Mouse (Mus musculus) left cerebral cortex, adult 18-20 months (tissue): ENCODE results near the gene Cwc15. TPM values are rescaled to one million over a fixed set of nuclear protein-coding genes. Genes with fewer than 3 reads are reported as not detected.
"Not testable (repeated sequence)": the region's sequence is repeated elsewhere in the genome, so short reads cannot be mapped to it uniquely, and the experiment has no call there.

Source experiments
- DNase-seq, 2 experiments: peaks; one replicate each; pipeline ENCODE4 v3.0.0; 2021 to 2022; ENCODE audit warnings: low spot score in 2 of 2, mixed read lengths in 1 of 2
- long read RNA-seq, 2 experiments: library from polyadenylated mRNA; stranded (forward); transcript quantifications; one replicate each; pipeline ENCODE4 v2.0.0; 2021
- total RNA-seq, 2 experiments: library from RNA; stranded (reverse); gene quantifications; 2 replicates each; pipeline ENCODE4 v1.2.3; 2021

Cwc15 gene
- 10 to 100 TPM; 81.9 to 84.9 TPM for total RNA-seq
- long read RNA-seq, experiment 1, transcript Cwc15-201 (7 exons, 1,111 nt), result major isoform, 51 of 62 reads
- long read RNA-seq, experiment 1, transcript Cwc15-202 (7 exons, 831 nt), result minor isoform, 6 of 62 reads
- long read RNA-seq, experiment 1, partial matches to known transcripts, result 3 of 62 reads
- long read RNA-seq, experiment 1, other reads (novel, unspliced or antisense), result 2 of 62 reads
- long read RNA-seq, experiment 2, transcript Cwc15-201 (7 exons, 1,111 nt), result major isoform, 54 of 61 reads
- long read RNA-seq, experiment 2, transcript Cwc15-202 (7 exons, 831 nt), result minor isoform, 5 of 61 reads
- long read RNA-seq, experiment 2, partial matches to known transcripts, result 1 of 61 reads
- long read RNA-seq, experiment 2, other reads (novel, unspliced or antisense), result 1 of 61 reads

DNA sequence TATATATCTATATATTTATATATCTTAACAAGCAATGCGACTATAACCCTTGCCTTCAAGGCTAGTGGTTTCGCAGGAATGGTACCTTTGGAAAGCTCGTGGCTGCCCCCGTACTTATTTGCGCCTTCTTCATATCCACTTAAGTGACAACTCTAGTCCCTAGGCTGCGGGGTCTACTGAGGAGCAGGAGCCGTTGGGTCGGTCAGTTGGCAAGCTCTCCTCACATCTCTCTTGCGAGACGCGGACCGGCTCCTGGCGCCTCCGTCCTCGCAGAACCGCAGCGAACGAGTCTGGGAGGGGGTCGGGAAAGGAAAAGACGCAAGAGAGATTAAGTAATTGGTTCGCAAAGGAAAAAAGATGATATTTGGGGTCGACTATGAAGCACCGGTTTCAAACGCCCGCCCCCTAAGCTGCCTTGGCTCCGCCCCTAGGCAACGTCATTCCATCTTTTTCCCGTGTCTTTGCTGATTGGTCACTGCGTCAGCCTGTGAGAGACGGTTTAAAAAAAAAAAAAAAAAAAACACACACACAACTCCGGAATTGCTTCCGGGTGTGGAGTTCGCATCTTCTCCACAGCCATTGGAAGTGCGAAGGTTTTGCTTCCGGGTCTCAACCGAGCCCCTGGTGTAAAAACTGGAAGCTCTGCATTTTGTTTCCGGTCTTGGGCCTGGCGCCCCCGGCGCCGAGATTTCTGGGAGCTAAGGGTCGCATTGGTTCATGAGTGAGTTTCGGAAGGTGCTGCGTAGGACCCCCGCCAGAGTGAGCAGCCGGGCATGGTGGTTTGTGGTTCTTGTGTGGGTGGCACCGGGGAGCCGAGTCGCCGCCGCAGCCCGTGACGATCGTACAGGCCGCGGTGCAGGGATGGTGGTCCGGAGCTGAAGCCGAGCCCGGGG is at the start of gene Cwc15, which contains the start of gene Kdm4d:
Gene Cwc15, plus strand, starts transcription at position 595 of the 893 bp plus-strand sequence.
Gene Kdm4d, minus strand, starts transcription at position 460 of the 893 bp plus-strand sequence.
- peak; percentile 96 to 97 for DNase-seq

DNA sequence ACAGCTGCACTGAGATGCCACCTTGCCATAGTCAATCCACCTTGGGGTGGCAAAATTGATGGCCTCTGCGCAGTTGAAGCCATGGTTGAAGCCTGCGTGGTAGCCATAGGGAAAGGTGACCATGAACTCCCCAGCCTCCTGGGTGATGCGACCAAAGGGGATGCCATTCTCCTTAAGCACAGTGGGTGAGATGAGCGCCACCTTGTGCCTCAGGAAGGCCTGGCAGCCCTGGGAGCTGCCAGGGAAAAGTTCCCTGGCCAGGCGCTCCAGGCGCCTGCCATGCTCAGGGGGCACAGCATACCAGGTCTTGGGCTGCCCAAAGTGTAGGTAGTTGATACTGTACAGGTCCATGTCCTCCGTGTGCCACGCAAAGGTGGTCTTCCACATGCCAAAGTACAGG is 49.3 kb upstream of the Cwc15 start:
- peak in 1 of 2 experiments; percentile 6 for DNase-seq

DNA sequence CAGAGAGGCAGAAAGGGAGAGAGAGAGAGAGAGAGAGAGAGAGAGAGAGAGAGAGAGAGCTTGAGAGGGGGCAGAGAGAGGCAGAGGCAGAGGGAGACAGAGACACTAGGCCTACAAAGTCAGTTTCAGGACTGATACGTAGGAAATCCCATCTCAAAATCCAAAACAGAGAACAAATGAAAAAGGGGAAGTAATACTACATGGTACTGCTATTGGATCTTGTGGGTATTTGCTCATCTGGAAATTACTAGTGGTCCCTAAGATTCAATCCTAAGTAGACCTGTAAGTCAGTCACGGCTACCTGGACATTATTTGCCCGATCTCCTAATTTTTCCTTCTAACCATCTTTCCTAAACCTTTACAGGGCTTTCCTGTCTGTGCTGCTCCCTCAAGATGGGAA is 44.1 kb upstream of the Cwc15 start:
- no peak for DNase-seq

DNA sequence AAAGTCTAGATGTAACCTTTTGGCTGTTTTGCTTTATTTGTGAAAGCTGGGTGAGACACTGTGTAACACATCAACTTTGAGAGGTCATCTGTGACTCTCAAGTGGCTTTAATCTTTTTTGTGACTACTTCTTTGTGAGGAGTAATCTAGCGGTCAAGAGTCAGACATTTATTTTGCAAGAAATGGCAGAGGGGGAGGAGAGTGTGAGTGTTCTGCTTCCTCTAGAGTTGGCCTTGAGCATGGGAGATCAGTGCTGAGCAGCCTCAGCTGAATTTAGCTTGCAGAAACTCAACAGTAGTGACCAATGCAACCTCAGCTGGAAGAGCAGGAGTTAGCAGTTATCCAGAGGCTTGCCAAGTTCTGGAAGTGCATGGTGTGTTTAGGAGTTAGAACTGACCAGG is 37.9 kb upstream of the Cwc15 start:
- DNase-seq, result not testable (repeated sequence)

DNA sequence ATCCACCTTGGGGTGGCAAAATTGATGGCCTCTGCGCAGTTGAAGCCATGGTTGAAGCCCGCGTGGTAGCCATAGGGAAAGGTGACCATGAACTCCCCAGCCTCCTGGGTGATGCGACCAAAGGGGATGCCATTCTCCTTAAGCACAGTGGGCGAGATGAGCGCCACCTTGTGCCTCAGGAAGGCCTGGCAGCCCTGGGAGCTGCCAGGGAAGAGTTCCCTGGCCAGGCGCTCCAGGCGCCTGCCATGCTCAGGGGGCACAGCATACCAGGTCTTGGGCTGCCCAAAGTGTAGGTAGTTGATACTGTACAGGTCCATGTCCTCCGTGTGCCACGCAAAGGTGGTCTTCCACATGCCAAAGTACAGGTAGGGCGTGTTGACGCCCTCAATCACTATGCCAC is 36.7 kb upstream of the Cwc15 start:
- DNase-seq, result not testable (repeated sequence)

DNA sequence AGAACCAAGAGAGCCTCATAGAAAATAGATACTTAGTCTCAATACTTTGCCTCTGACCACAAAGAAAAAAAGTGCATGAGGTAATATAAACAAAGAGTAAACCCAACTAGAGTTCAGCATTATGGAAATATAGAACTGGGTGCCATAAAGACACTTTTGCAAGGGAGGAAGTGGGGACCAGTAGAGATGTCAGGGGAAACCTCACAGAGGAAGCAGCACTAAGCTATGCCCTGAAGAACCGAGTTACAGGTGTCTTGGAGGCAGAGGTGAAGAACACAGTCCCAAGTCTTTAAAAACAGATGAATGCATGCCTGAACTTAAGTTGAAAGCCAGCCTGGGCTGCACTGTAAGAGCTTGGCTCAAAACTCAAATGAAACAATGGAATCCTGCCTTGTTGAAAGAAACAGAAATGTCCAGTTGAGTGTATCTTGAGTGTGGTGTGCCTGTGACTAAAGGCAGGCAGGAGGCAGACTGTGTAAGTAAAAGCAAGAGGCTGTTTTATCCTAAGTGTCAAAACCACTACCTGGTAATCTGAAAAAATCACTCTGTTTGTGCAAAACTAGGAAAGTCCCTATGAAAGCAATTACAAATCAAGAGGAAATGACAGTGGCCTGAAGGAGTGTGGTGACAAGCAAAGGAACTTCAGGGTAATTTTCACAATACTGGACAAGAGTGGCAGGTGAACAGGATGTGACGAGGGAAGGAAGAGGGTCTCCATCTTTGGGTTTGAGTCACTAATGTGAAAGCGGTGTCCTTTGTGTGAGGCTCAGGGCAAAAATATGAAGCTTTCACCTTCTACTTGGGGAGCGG is 1.3 kb upstream of the Cwc15 start:
- DNase-seq, result no peak

DNA sequence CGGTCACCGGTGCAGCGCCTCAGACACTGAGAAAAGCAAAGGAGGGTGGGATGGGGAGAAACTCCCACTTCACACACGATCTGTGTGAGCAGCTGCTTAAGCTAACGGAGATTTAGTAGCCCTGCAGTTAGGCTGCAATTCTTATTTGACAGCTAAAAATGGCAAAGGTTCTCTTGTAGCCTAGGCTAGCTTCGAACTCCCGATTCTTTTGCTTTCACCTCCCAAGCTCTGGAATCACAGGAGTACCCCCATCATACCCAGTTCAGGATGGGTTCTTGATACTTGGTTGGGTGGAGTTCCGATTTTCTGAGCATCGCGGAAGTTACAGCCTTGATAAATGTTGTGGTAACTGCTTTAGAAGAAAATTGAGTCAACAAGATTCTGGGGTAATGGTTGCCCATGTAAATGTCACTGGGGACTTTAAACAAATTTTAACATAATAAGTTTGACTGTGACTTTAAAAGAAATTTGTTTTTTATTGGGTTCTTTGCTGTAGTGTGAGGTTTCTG is 553 bp downstream of the Cwc15 start:
- DNase-seq, result no peak

DNA sequence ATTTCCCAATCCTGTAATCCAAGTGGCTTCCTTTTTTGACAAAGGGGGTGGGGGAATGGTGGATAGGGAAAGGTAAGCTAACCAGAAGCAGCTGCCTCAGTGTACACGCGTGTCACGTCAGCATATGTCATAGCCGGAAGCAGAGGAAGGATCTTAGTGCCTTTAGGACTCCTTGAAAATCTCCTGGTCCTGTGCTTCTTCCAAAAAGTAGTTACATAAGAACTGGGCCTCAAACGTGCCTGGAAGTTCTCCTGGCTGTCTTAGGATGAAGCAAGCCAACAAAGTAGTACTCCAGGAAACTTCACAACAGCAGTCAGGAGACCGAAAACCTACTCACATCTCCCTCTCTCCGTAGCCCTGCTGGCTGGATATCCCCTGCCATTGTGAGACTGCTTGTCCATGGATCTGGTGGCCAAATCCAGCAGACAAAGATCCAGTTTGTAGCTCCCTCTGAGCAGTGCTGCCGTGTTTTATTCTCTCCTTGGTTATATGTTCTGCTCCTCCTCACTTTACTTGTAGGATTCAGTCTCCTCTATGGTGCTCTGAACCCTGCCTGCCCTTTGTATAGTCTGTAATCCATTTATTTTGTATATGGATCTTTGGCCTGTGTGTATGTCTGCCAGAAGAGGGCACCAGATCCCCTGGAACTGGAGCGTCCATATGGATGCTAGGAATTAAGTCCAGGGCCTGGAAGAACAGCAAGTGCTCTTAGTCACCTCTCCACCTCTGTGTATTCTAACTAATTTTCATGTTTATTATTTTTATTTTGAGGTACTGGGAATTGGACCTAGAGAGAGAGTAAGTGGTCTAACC is 12.4 kb downstream of the Cwc15 start:
- peak; percentile 36 to 55 for DNase-seq

DNA sequence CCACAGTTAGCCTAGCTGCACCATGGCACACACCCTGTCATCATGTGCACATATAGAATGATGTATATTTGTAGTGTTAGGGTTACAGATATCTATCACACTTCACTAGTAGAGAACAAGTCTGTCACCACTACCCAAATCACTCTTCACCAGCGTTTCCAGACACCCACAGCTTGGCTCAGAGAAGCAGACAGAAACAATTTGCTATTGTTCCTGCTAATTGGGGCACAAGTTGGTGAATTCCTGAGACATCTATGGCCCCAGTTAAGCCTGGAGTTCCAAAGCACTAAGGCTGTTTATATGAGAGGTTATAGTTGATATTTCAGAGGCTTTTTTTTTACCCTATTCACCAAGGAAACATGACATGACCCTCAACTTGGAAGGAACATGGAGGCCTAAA is 16.9 kb downstream of the Cwc15 start:
- no peak for DNase-seq

DNA sequence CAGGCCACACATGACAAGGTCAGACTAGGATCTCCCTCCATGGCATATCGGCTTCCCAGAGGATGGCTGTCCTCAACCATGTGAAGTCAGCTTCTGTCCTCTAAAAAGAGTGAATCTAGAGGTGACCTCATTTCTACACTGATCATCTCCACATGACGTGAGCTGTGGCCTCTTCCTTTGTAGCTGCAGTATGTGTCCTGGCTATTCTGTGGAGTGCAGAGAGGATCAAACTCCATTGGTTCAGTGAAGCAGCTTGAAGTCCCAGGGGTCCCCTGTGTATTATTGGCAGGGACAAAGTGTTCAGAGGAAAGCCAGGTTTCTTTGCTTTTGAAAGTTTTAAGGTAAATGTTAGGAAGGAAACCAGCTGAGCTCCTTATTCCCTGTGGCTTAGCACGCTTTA is 17.7 kb downstream of the Cwc15 start:
- no peak for DNase-seq

DNA sequence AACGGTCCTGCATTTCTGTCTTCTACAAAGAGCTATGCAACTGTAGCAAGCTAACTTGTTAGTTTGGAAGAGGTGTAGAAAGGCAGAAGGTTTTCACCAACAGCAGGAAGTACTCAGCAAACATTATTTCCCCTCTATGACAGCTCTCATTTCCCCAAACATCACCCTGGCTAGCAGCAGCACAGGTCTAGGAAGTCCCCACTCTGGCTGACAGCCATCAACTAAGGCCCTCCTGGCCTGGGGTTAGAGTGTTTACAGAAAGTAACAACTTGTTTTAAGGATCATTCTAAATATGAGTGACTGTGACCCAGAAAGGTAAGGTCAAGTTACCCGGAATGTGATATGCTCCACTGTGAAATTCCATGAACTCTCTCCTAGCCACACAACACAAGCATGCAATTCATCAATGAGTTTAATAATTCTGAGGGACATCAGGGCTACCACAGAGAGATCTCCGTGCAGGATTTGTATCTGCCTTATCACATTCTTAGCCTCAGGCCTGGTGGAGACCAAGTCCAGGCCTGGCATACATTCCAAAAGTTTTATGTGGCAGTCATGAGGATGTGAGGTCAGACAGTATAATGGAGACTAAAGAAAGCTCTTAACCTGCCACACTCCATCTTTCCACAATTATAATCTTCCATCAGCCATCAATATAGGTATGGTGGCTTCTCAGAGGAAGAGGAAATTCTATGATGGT is 20.7 kb downstream of the Cwc15 start:
- no peak for DNase-seq

DNA sequence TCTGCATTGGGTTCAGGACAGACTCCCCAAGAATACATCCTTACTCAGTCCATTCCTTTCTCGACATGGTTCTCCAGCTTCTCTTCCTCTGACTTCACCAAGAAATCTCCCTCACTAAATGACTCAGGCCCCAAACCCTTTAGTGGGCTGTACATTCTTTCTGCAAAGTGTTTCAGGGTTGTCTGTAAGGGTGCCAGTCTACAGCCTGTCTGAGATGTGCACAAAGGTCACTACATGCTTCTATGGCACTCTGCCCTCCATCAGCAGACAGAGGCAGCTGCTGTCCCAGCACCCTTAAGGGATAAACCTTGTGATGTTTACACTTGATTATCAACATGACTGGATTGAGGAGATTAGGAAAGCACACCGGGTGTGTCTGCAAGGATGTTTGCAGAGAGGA is 21.3 kb downstream of the Cwc15 start:
- no peak for DNase-seq

DNA sequence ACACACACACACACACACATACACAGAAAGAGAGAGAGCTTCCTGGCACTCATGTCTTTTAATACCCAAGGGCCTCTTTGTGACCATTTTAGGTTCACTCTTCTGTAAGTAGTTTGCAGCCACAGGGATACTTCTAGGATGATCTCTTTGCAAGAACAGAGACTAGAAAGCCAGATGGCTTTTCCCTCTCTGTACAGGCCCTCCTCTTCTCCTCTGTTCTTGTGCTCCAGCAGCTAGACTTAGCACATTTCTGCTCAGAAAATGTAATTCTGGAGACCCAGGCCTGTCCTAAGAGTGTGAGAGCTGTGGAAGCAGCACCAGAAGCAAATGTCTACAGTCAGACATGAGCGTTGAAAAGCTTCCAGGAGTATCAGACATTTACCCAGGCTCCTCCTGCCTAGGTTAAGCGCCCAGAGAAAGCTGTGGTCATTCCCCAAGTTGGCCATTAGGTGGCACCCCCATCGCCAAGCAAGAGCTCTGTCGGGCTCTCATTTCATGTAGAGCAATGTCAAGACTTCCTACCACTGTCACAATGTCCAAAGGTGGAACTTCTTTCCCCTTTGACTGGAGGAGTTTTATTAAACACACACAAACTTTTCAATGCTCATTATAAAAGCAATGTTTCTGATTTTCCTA is 23.1 kb downstream of the Cwc15 start:
- peak; percentile 80 for DNase-seq

DNA sequence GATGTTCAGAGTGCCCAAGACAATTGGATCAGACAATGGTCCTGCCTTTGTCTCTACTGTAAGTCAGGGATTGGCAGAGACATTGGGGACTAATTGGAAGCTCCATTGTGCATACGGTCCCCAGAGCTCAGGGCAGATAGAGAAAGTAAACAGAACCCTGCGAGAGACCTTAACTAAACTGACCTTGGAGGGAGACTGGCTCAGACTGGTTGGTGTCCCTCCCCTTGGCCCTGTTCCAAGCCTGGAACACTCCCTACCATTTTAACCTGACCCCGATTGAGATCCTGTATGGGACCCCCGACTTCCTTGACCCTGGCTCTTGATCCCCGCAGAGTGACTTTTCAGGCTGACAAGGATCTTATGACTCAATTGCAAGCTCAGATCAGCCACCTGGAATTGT is 29.6 kb downstream of the Cwc15 start:
- no peak for DNase-seq

DNA sequence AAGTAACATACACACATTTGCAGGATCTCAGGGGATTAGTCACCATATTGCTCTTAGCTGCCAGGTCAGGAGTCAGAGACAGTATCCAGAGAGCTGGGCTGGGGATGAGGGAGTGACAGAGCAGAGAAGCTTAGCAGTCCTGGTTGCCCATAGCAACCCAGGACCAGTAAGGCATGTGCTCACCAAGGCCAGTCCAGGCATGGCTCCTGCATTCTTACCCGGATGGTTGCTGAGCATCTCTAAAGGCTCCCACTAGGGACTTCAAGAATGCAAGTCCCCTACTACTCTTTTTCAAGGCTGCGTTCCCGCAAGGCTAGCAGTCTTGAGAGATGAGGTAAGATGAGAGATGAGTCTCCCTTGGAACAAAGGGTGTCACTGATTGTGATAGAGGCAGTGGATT is 31.9 kb downstream of the Cwc15 start:
- no peak for DNase-seq

DNA sequence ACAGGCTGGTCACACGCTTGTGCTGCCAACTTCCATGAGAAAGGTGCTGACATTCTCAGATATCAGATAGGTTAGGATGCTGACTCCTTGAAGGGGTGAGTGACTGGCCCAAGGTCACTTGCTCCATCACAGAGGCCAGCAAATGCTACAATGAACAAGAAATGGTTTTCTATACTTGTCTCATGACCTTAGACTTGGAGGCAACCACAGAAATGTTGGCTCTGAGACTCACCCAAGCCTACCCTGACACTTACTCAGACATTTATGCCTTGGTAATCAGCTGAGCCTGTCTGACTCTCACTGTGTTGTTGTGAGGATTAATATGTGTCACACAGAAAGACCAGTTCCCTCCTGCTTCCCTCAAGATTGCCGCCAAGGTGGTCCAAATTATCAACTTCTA is 33.2 kb downstream of the Cwc15 start:
- no peak for DNase-seq

DNA sequence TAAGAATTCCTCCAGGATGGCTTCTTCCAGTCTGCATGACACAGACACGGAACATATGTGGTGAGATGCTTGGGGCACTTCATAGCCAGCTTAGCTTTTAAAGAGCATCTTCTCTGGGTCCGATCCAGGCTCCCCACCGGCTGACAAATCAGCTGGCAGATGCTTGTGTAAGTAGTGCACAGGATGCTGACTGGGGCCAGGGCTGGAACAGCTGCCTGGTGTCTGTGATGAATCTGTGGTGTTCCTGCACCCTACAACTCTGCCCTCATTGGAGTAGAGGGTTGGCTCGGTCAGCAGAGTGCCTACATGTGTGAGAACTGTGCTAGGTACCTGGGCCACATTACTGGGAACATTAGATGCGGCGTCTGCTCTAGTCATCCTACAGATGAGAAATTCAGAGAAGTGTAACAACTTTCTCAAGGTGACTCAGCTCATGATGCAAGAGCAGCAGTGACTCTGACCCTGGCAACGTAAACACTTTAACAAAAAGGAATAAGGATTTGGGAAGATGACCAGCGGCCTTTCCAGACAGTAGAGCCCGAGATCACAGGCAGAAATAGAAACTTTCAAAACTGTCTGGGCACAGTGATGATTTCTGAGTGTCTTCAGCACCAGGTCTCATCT is 34.5 kb downstream of the Cwc15 start:
- DNase-seq, result no peak

DNA sequence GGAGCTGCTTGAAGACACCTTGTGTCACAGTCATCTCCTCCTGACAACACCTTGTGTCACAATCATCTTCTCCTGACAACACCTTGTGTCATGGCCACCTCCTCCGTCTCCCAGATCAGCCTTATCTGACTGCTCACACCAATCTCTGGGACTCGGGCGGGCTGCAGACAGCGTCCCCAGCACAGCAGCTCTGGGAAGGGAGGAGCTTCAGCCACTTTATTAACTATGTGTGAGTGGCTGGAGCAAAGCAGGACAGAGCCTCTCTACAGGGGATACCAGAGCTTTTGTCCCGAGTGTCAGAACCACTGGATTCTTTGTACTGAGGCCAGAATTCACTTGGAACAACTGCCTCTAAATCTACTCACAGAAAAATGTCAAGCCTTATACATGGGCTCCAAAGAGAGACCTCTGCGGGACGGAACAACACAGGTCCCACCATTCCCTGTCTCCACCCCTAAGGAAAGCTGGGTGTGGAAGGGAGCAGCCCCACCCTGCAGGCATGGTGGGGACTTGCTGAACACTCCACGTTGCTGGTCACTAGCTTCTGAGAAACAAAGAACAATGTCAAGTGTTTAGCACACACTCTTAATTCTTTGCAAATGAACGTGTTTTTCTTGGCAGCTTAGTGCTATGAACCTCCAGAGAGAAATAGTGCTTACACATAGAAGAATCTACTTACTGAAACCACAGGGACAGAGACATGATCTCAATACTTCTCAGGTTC is 43.8 kb downstream of the Cwc15 start:
- no peak for DNase-seq
